Mouse (Mus musculus): ENCODE measurements at regions not wholly inside any gene's neighbourhood (a gene's known extent, or its start where the extent isn't known, plus 50 kb on each side); places are given as distances from the start of the nearest gene placed in this dataset.
A peak's percentile ranks its signal among the peaks of the same experiment; 100 is the strongest.

DNA sequence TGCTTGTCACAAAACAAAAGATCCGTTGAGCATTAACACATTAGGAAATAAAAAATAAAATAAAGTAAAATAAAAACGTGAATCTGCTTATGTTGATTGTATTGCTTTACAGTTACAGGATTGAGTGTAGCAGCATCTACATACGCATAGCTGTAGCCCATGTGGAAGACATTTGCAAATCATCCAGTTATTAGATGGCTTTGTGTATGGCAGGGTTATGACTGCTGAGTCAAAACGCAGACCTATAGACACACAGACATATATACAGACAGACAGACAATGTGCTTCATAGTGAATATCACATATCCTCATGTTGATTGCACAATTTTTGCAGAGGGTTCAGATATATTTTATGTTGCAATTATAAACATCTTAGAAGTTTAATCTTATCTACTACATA is 64.5 kb downstream of the Gm11146 start:
- Histone ChIP-seq H3K27me3 (ENCODE audit: control insufficient read depth, insufficient read depth, low read depth, low read length) (no peaks in the 10 kb centered on the region), H3K9me3 (replicated peaks; ENCODE audit: control insufficient read depth, low read length, poor library complexity, severe bottlenecking) (no peaks in the 10 kb centered on the region), H3K4me3 (ENCODE audit: low read depth, low read length) (peak overlapping the region; percentile 34), H3K9ac (ENCODE audit: low read depth, low read length) (peak overlapping the region; percentile 58), H3K4me2 (ENCODE audit: low read length) (peak overlapping the region; percentile 61), H3K27ac (ENCODE audit: low read length) (peak overlapping the region; percentile 96), H3K36me3 (ENCODE audit: control insufficient read depth, insufficient read depth, low read length) (no peaks in the 10 kb centered on the region), H3K4me1 (ENCODE audit: control insufficient read depth, insufficient read depth, low read length) (peaks cover 11% of the 10 kb centered on the region)
- ATAC-seq, result peak; percentile 69
- 51% methylated on average over 4 of the region's 4 CpGs for WGBS

DNA sequence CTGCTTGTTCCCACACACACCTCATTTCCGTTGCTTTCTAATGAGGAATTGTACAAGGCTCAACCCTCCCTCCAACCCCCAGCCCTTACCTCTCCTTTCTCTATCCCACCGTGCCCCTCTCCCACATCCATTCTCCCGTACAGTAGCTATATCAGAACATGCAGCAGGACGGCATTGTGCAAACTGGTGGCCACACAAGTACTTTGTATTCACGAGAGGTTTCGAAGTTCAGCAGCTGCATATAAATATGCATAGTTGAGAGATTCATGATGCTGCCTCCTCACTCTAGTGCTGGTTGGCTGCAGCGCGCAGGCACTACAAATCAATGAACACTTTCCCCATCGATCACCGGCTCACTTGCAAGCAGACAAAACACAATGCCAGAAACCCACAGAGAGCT is 65.1 kb downstream of the Gm11146 start:
- Histone ChIP-seq H3K4me3 (ENCODE audit: low read depth, low read length) (peak overlapping the region; percentile 34), H3K9me3 (replicated peaks; ENCODE audit: control insufficient read depth, low read length, poor library complexity, severe bottlenecking) (no peaks in the 10 kb centered on the region), H3K36me3 (ENCODE audit: control insufficient read depth, insufficient read depth, low read length) (no peaks in the 10 kb centered on the region), H3K27me3 (ENCODE audit: control insufficient read depth, insufficient read depth, low read depth, low read length) (no peaks in the 10 kb centered on the region), H3K4me1 (ENCODE audit: control insufficient read depth, insufficient read depth, low read length) (peaks cover 11% of the 10 kb centered on the region), H3K27ac (ENCODE audit: low read length) (peak overlapping the region; percentile 96), H3K4me2 (ENCODE audit: low read length) (peak overlapping the region; percentile 61), H3K9ac (ENCODE audit: low read depth, low read length) (peak overlapping the region; percentile 58)
- ATAC-seq, result peak; percentile 94
- 7% methylated on average over 10 of the region's 10 CpGs for WGBS

DNA sequence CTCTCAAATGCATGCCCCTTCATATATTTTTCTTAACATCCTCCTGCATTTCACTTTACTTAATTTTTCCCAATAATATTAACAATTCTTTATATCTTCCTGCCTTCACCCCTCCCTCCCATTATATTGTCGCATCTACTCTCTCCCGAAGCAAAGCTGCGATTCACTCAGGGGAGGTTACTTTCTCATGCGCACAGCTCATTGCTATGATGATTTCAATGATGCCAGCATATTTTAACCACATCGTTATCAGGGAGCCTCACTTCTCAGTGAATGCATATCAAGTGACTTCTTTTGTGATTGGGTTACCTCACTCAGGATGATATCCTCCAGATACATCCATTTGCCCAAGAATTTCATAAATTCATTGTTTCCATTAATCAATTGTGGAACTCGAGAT is 65.6 kb downstream of the Gm11146 start:
- Histone ChIP-seq H3K36me3 (ENCODE audit: control insufficient read depth, insufficient read depth, low read length) (no peaks in the 10 kb centered on the region), H3K4me3 (ENCODE audit: low read depth, low read length) (peak overlapping the region; percentile 34), H3K9ac (ENCODE audit: low read depth, low read length) (peak overlapping the region; percentile 58), H3K4me2 (ENCODE audit: low read length) (peak overlapping the region; percentile 61), H3K27me3 (ENCODE audit: control insufficient read depth, insufficient read depth, low read depth, low read length) (no peaks in the 10 kb centered on the region), H3K27ac (ENCODE audit: low read length) (peak overlapping the region; percentile 96), H3K9me3 (replicated peaks; ENCODE audit: control insufficient read depth, low read length, poor library complexity, severe bottlenecking) (no peaks in the 10 kb centered on the region), H3K4me1 (ENCODE audit: control insufficient read depth, insufficient read depth, low read length) (peaks cover 11% of the 10 kb centered on the region)
- peak; percentile 81 for ATAC-seq
- 11% methylated on average over 6 of the region's 6 CpGs for WGBS

DNA sequence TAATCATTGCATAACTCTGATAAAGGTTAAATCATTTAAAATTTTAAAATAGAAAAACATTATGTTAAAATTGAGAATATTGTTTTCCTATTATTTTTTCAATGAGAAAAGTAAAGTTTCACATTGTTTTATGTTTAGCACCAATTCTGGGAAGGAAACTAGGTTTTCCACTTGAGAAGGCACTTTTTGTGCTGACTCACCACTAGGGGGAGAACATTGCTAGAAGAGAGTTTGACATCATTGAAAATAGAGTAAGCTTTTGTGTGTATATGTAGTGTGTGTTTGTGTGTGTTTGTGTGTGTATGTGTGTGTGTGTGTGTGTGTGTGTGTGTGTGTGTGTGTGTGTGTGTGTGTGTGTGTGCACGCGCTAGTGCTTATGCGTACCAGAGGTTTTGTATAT is 66.9 kb downstream of the Gm11146 start:
- H3K4me2 ChIP-seq (ENCODE audit: low read length), result no peak overlapping the region
- no peak overlapping the region for H3K4me3 ChIP-seq (ENCODE audit: low read depth, low read length)
- no peak for ATAC-seq
- no peak overlapping the region for H3K9ac ChIP-seq (ENCODE audit: low read depth, low read length)
- 92% methylated on average over 3 of the region's 3 CpGs for WGBS
- H3K9me3 ChIP-seq (replicated peaks; ENCODE audit: control insufficient read depth, low read length, poor library complexity, severe bottlenecking), result no peaks in the 10 kb centered on the region; the same call in 1 of the 2 replicates
- no peaks in the 10 kb centered on the region for H3K27me3 ChIP-seq (ENCODE audit: control insufficient read depth, insufficient read depth, low read depth, low read length)
- 0 out of 2 replicates have a peak, but pooled peaks cover 3% of the 10 kb centered on the region for H3K36me3 ChIP-seq (ENCODE audit: control insufficient read depth, insufficient read depth, low read length)
- H3K27ac ChIP-seq (ENCODE audit: low read length), result peak overlapping the region; percentile 70; the same call in 1 of the 2 replicates
- H3K4me1 ChIP-seq (ENCODE audit: control insufficient read depth, insufficient read depth, low read length), result peaks cover 11% of the 10 kb centered on the region

DNA sequence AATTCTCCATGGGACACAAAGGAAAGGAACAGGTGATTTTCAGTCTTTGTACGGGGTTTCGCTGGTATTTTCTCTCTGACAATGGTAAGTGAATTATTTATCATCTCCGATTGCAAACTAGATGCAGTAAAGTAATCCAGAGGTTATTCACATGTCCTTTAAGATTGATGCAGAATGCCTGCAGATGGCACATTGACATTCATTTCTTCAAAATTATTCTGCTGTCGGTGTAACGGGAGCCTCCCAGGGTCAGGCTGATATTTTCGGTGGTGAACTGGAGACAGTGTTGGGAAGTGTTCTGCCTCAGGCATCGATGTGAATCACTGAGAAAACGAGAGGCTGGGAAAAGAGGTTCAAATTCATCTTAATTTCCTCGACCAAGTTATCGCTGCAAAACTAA is 70.3 kb downstream of the Gm11146 start:
- Histone ChIP-seq H3K36me3 (ENCODE audit: control insufficient read depth, insufficient read depth, low read length) (0 out of 2 replicates have a peak, but pooled peaks cover 3% of the 10 kb centered on the region), H3K27me3 (ENCODE audit: control insufficient read depth, insufficient read depth, low read depth, low read length) (no peaks in the 10 kb centered on the region), H3K27ac (ENCODE audit: low read length) (peak overlapping the region; percentile 19; the same call in 1 of the 2 replicates), H3K4me2 (ENCODE audit: low read length) (no peak overlapping the region), H3K4me1 (ENCODE audit: control insufficient read depth, insufficient read depth, low read length) (no peaks in the 10 kb centered on the region; the same call in 1 of the 2 replicates), H3K9ac (ENCODE audit: low read depth, low read length) (no peak overlapping the region), H3K9me3 (replicated peaks; ENCODE audit: control insufficient read depth, low read length, poor library complexity, severe bottlenecking) (no peaks in the 10 kb centered on the region; the same call in 1 of the 2 replicates), H3K4me3 (ENCODE audit: low read depth, low read length) (no peak overlapping the region)
- no peak for ATAC-seq
- WGBS, result 53% methylated on average over 10 of the region's 10 CpGs

DNA sequence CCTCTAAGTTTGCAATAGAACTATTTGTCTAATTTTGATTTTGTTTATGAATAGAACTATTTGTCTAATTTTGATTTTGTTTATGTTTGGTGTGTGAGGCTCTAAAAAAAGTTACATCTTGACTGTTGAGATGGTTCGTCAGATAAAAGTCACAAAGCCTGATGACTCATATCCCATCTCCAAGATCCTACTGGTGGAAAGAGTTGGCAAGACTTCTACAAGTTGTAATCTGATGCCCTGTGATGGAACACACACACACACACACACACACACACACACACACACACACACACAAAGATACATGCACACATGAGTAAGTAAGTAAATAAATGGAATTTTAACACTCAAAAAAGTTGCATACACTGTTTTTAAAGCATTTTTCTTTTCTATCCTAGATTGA is 73.9 kb downstream of the Gm11146 start:
- Histone ChIP-seq H3K27ac (ENCODE audit: low read length) (no peak overlapping the region), H3K4me2 (ENCODE audit: low read length) (no peak overlapping the region), H3K9me3 (replicated peaks; ENCODE audit: control insufficient read depth, low read length, poor library complexity, severe bottlenecking) (no peaks in the 10 kb centered on the region; the same call in 1 of the 2 replicates), H3K36me3 (ENCODE audit: control insufficient read depth, insufficient read depth, low read length) (0 out of 2 replicates have a peak, but pooled peaks cover 3% of the 10 kb centered on the region), H3K4me3 (ENCODE audit: low read depth, low read length) (no peak overlapping the region), H3K4me1 (ENCODE audit: control insufficient read depth, insufficient read depth, low read length) (no peaks in the 10 kb centered on the region; the same call in 1 of the 2 replicates), H3K27me3 (ENCODE audit: control insufficient read depth, insufficient read depth, low read depth, low read length) (no peaks in the 10 kb centered on the region), H3K9ac (ENCODE audit: low read depth, low read length) (no peak overlapping the region)
- no peak for ATAC-seq
- 91% methylated on average over 1 of the region's 1 CpGs for WGBS

DNA sequence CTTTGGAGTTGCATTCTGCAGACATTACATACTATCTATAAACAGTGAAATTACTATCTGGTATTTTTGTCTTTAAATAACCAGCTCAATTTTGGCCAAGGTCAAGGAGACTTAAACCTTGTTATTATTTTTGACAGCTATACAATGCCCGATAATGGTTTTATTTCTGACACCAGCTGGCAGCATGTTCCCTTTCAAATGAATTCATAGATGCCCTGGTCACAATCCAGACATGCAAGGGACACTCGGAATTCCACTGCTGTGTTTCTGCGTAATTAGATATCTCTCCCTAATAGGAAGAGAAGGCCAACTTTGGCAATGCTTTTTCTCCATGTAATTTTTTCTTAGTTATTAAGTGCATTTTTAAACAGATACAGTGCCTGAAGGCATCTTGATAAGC is 87.3 kb downstream of the Gm11146 start:
- Histone ChIP-seq H3K27ac (ENCODE audit: low read length) (no peak overlapping the region), H3K27me3 (ENCODE audit: control insufficient read depth, insufficient read depth, low read depth, low read length) (no peaks in the 10 kb centered on the region), H3K4me1 (ENCODE audit: control insufficient read depth, insufficient read depth, low read length) (no peaks in the 10 kb centered on the region), H3K36me3 (ENCODE audit: control insufficient read depth, insufficient read depth, low read length) (no peaks in the 10 kb centered on the region), H3K9me3 (replicated peaks; ENCODE audit: control insufficient read depth, low read length, poor library complexity, severe bottlenecking) (no peaks in the 10 kb centered on the region), H3K9ac (ENCODE audit: low read depth, low read length) (no peak overlapping the region), H3K4me2 (ENCODE audit: low read length) (no peak overlapping the region), H3K4me3 (ENCODE audit: low read depth, low read length) (no peak overlapping the region)
- 29% methylated on average over 3 of the region's 3 CpGs for WGBS
- ATAC-seq, result no peak

DNA sequence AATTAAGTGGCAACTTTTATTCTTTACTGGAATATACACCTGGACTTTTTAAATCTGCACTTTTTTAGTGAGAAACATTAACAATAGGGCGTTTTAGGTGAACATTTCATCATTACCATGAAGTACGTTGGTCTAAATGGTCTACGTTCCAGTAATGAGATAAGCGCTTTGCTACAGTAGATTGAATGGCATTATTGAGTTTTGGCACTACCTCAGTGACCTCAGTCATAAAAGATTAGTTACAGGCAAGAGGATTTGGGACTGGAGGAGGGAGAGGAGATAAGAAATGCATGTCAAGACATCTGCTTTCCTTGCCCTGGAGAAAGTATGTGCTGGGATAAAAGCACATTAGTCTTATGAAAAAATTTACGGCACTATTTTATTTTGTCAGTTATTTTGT is 98.3 kb downstream of the Gm11146 start:
- H3K9me3 ChIP-seq (replicated peaks; ENCODE audit: control insufficient read depth, low read length, poor library complexity, severe bottlenecking), result no peaks in the 10 kb centered on the region
- H3K4me2 ChIP-seq (ENCODE audit: low read length), result peak overlapping the region; percentile 43
- H3K27ac ChIP-seq (ENCODE audit: low read length), result peak overlapping the region; percentile 53; the same call in 1 of the 2 replicates
- H3K4me3 ChIP-seq (ENCODE audit: low read depth, low read length), result peak overlapping the region; percentile 20
- no peak for ATAC-seq
- no peaks in the 10 kb centered on the region for H3K27me3 ChIP-seq (ENCODE audit: control insufficient read depth, insufficient read depth, low read depth, low read length)
- no peak overlapping the region for H3K9ac ChIP-seq (ENCODE audit: low read depth, low read length)
- no peaks in the 10 kb centered on the region for H3K36me3 ChIP-seq (ENCODE audit: control insufficient read depth, insufficient read depth, low read length)
- 39% methylated on average over 5 of the region's 5 CpGs for WGBS
- peaks cover 11% of the 10 kb centered on the region for H3K4me1 ChIP-seq (ENCODE audit: control insufficient read depth, insufficient read depth, low read length)

DNA sequence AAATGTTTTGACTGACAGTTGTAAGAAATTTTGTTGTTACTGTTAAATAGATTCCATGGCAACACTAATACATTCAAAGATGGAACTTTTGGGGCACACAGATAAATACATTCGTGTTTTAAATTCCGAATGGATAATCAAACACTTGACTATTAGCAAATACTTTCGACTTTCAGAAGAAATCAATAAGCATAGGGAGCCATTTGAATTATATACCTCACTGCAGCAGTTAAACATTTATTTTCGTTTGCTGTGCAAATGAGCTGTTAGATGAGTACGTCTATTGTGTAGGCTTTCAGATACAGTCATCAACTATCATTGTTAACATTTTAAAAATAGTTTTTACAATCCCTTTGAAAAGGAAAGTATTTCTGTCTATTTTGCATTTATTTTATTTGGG is 99.0 kb downstream of the Gm11146 start:
- Histone ChIP-seq H3K4me2 (ENCODE audit: low read length) (no peak overlapping the region; the same call in 1 of the 2 replicates), H3K9me3 (replicated peaks; ENCODE audit: control insufficient read depth, low read length, poor library complexity, severe bottlenecking) (no peaks in the 10 kb centered on the region)

More for the DNA sequence above, 99.0 kb downstream of the Gm11146 start:
- H3K4me3 ChIP-seq (ENCODE audit: low read depth, low read length), result peak overlapping the region; percentile 9; the same call in 1 of the 2 replicates
- peaks cover 11% of the 10 kb centered on the region for H3K4me1 ChIP-seq (ENCODE audit: control insufficient read depth, insufficient read depth, low read length)
- ATAC-seq, result no peak
- no peak overlapping the region for H3K27ac ChIP-seq (ENCODE audit: low read length)
- H3K36me3 ChIP-seq (ENCODE audit: control insufficient read depth, insufficient read depth, low read length), result no peaks in the 10 kb centered on the region
- no peaks in the 10 kb centered on the region for H3K27me3 ChIP-seq (ENCODE audit: control insufficient read depth, insufficient read depth, low read depth, low read length)
- H3K9ac ChIP-seq (ENCODE audit: low read depth, low read length), result no peak overlapping the region
- 44% methylated on average over 5 of the region's 5 CpGs for WGBS
